Mouse (Mus musculus) frontal cortex, postnatal 25 days (tissue): ENCODE data around the gene AU022252.

Source experiments
- DNase-seq, 2 experiments: peaks; one replicate each; pipeline ENCODE4 v3.0.0; 2022; ENCODE audit warnings: low spot score in 2 of 2

The AU022252 gene

GRCm38 (mm10) chr4:119188060-119188785 lies 44.3 kb downstream of the AU022252 start:
- DNase-seq, result no peak

GRCm38 (mm10) chr4:119185771-119186170 lies 46.7 kb downstream of the AU022252 start:
- DNase-seq, result no peak

- no peak for DNase-seq
Observed at GRCm38 (mm10) chr4:119183525-119183924, 49.0 kb downstream of the AU022252 start.

- DNase-seq, result no peak
Observed at GRCm38 (mm10) chr4:119181456-119181855, 51.1 kb downstream of the AU022252 start.

- no peak for DNase-seq
Observed at GRCm38 (mm10) chr4:119180133-119180707, 52.3 kb downstream of the AU022252 start.

- DNase-seq, result no peak
Observed at GRCm38 (mm10) chr4:119178331-119178730, 54.2 kb downstream of the AU022252 start.

GRCm38 (mm10) chr4:119177702-119178101 lies 54.8 kb downstream of the AU022252 start:
- DNase-seq, result no peak

GRCm38 (mm10) chr4:119173851-119174453 lies 58.6 kb downstream of the AU022252 start, which contains the start of gene Zfp691:
Gene Zfp691 (minus strand): TSS chr4:119174195.
- DNase-seq, result peak; percentile 88

- no peak for DNase-seq
Observed at GRCm38 (mm10) chr4:119172919-119173650, 59.4 kb downstream of the AU022252 start.

GRCm38 (mm10) chr4:119167663-119168062 lies 64.8 kb downstream of the AU022252 start:
- peak; percentile 83 to 88 for DNase-seq

GRCm38 (mm10) chr4:119167068-119167467 lies 65.4 kb downstream of the AU022252 start:
- DNase-seq, result no peak

- no peak for DNase-seq
Observed at GRCm38 (mm10) chr4:119165916-119166315, 66.6 kb downstream of the AU022252 start.

- no peak for DNase-seq
Observed at GRCm38 (mm10) chr4:119162990-119163389, 69.5 kb downstream of the AU022252 start.

- DNase-seq, result no peak
Observed at GRCm38 (mm10) chr4:119161358-119161757, 71.2 kb downstream of the AU022252 start.

GRCm38 (mm10) chr4:119157891-119158290 lies 74.6 kb downstream of the AU022252 start:
- no peak for DNase-seq

- peak in 1 of 2 experiments; percentile 49 for DNase-seq
Observed at GRCm38 (mm10) chr4:119157186-119157585, 75.3 kb downstream of the AU022252 start.
